Comparison of ENCODE assay signal across 14 mouse cellular contexts in the genomic region with DNA sequence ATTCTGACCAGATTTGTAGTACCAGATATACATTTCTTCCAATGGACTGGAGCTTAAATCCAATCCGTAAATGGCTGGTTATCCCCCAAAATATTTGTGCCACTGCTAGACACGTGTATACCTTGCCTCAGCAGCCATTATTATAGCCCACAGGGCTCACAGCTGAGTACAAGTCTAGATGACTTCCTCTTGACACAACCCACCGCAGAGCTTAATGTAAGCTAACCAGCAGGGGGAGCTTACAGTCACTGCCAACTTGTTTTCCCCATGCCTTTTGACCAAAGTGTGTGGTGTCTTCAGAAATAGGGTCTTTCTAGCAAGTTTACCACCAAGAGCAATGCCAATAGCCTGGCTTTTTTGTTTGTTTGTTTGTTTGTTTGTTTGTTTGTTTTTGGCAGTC.
A peak's percentile ranks its signal among the peaks of the same experiment; 100 is the strongest.
DNase-seq lines count a peak whose midpoint lies in the region; ATAC-seq and TF ChIP-seq lines count a peak whose summit lies in the region.
"Had no signal": no experiment of that assay in that cellular context is flagged by ENCODE, and none has a peak within 500 bp of the region (broad histone marks: within the 10 kb centered on the region; RNA-seq: fewer than 3 reads in every experiment).

No protein-coding gene starts in this region.

- ATAC-seq in forebrain, embryonic 14.5 days, result no peak
- no peak for ATAC-seq in forebrain, embryonic 11.5 days (replicated peaks; ENCODE audit: low FRiP score)
- ATAC-seq: hindbrain, embryonic 16.5 days had no signal

- no peak overlapping the region for H3K9ac ChIP-seq in forebrain, embryonic 14.5 days (ENCODE audit: low read length)
- H3K9ac ChIP-seq in forebrain, embryonic 11.5 days (ENCODE audit: low read length), result no peak overlapping the region
- H3K9ac ChIP-seq: stomach, embryonic 15.5 days had no signal

- H3K36me3 ChIP-seq in forebrain, embryonic 14.5 days (ENCODE audit: control insufficient read depth, insufficient read depth, low read length), result no peaks in the 10 kb centered on the region
- no peaks in the 10 kb centered on the region for H3K36me3 ChIP-seq in forebrain, embryonic 11.5 days (ENCODE audit: control insufficient read depth, insufficient read depth, low read length)
- H3K36me3 ChIP-seq: midbrain, embryonic 10.5 days; stomach, embryonic 15.5 days had no signal

- intact Hi-C loops in left cerebral cortex, adult 2 months (cut with DNase I), result loop anchor here (10.0 kb wide), 1 partner anchor 211 kb away; no protein-coding TSS in a partner anchor
- intact Hi-C loops in left cerebral cortex, postnatal 10 days (cut with DNase I), result no loop called here

- no peaks in the 10 kb centered on the region for H3K9me3 ChIP-seq in forebrain, embryonic 14.5 days (replicated peaks; ENCODE audit: control insufficient read depth, low read length)
- no peaks in the 10 kb centered on the region for H3K9me3 ChIP-seq in forebrain, embryonic 11.5 days (ENCODE audit: control insufficient read depth, low read length)
- H3K9me3 ChIP-seq: midbrain, embryonic 10.5 days; stomach, embryonic 15.5 days had no signal

- 60% methylated on average over 3 of the region's 3 CpGs for WGBS in forebrain, embryonic 14.5 days
- 56% methylated on average over 3 of the region's 3 CpGs for WGBS in forebrain, embryonic 11.5 days

- peaks cover 12% of the 10 kb centered on the region for H3K4me1 ChIP-seq in forebrain, embryonic 14.5 days (ENCODE audit: control insufficient read depth, insufficient read depth, low read length)
- H3K4me1 ChIP-seq in forebrain, embryonic 11.5 days (replicated peaks; ENCODE audit: control insufficient read depth, insufficient read depth, low read length), result peaks cover 6% of the 10 kb centered on the region; the same call in 1 of the 2 replicates
- H3K4me1 ChIP-seq: stomach, embryonic 15.5 days had no signal

- no peak overlapping the region for H3K27ac ChIP-seq in forebrain, embryonic 14.5 days (ENCODE audit: low read depth, low read length)
- H3K27ac ChIP-seq in forebrain, embryonic 11.5 days (ENCODE audit: low read depth, low read length), result no peak overlapping the region
- no peak overlapping the region for H3K27ac ChIP-seq in left cerebral cortex, adult 2 months
- H3K27ac ChIP-seq: midbrain, embryonic 10.5 days; stomach, embryonic 15.5 days had no signal

- TF ChIP-seq CTCF in left cerebral cortex, adult 2 months (IDR thresholded peaks at IDR 0.05), result peak; percentile 53

- no peaks in the 10 kb centered on the region for H3K27me3 ChIP-seq in forebrain, embryonic 14.5 days (replicated peaks; ENCODE audit: control insufficient read depth, insufficient read depth, low read length)
- H3K27me3 ChIP-seq in forebrain, embryonic 11.5 days (ENCODE audit: control insufficient read depth, insufficient read depth, low read length), result no peaks in the 10 kb centered on the region
- H3K27me3 ChIP-seq: stomach, embryonic 15.5 days had no signal

- no peak overlapping the region for H3K4me3 ChIP-seq in forebrain, embryonic 14.5 days (ENCODE audit: low read depth, low read length)
- H3K4me3 ChIP-seq in forebrain, embryonic 11.5 days (ENCODE audit: low read depth, low read length), result no peak overlapping the region
- no peak overlapping the region for H3K4me3 ChIP-seq in left cerebral cortex, adult 2 months
- H3K4me3 ChIP-seq: erythroblast, embryonic 14.5 days; midbrain, embryonic 10.5 days; stomach, embryonic 15.5 days had no signal

- DNase-seq in forebrain, embryonic 14.5 days (ENCODE audit: low spot score), result peak; percentile 40
- DNase-seq in forebrain, embryonic 11.5 days (ENCODE audit: low spot score), result no peak
- no peak for DNase-seq in left cerebral cortex, adult 2 months (ENCODE audit: extremely low spot score in 1 of 2, low spot score in 2 of 2)
- no peak for DNase-seq in left cerebral cortex, postnatal 10 days (ENCODE audit: extremely low spot score in 1 of 2, low spot score in 2 of 2)
- peak; percentile 58 for DNase-seq in A20 (ENCODE audit: low read depth, low spot score)
- peak; percentile 48 for DNase-seq in ZHBTc4 (ENCODE audit: low read depth, low spot score)
- DNase-seq in c-Kit-positive CD71-positive TER-119-positive erythroid progenitor cells, embryonic 14.5 days (ENCODE audit: low spot score), result no peak
- no peak for DNase-seq in cerebellum, adult 9-11 months
- DNase-seq: right cerebral cortex, postnatal 4 days had no signal

- no peak overlapping the region for H3K4me2 ChIP-seq in forebrain, embryonic 14.5 days (ENCODE audit: low read length)
- H3K4me2 ChIP-seq in forebrain, embryonic 11.5 days (ENCODE audit: low read depth, low read length, severe bottlenecking), result no peak overlapping the region
- H3K4me2 ChIP-seq: heart, embryonic 11.5 days; stomach, embryonic 15.5 days had no signal

Comparison
In these comparisons a context has a peak if more than half of its experiments do, and no peak if none do; other contexts are left out.
1. DNase-seq: peak in forebrain, embryonic 14.5 days (single experiment), A20 (single experiment) and ZHBTc4 (single experiment); none in forebrain, embryonic 11.5 days (single experiment), left cerebral cortex, adult 2 months (0 of 2), left cerebral cortex, postnatal 10 days (0 of 2), c-Kit-positive CD71-positive TER-119-positive erythroid progenitor cells, embryonic 14.5 days (single experiment) and cerebellum, adult 9-11 months (single experiment).